Mouse (Mus musculus): ENCODE results near the gene Dcps.

Dcps gene

DNA sequence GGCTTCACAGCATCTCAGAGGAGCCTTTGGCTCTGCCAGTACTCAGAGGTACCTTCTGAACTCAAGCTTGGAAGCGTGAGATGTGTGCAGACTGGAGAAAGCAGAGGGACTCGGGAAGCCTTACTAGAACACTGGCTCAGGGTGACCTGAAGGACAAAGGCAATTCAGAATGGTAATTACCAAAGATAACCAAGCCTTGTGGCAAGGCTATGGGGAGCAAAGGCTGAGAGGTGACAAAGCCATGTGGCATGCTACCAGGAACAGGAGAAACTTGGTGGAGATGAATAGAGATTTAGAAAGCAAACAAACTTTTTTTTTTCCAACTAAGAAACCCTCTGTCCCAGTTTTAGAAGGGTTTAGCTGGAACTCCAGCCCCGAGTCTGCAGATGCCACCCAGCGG lies 65.3 kb downstream of the Dcps start:
- in situ Hi-C loops (cut with MboI, MseI), result loop anchor here (10.0 kb wide), 1 partner anchor 1614 kb away; the partner anchor contains the start of gene Chek1

DNA sequence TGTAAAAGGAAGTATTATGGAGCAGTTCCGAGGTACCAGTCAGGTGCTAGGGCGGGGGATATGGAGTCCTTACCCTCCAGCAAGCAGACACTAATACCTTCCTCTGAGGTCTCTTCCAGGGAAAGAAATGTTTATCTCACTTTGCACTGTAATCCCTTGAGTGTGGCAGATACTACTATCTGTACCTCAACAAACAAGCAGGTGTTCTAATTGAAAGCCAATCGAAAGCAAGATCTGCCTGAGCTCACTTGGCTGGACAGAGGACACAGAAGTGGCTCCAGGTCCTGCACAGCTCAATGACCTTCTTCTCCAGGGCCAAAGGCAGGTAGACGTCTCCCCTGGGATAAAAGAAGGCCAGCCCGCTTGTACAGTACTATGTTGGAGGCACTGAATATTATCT lies 65.8 kb downstream of the Dcps start:
- in situ Hi-C loops (cut with MboI, MseI), result loop anchor here (10.0 kb wide), 1 partner anchor 1615 kb away; the partner anchor contains the start of gene Chek1

- in situ Hi-C loops (cut with MboI, MseI), result no loop called here
Measured at GRCm38 (mm10) chr9:35108916-35109315, 66.9 kb downstream of the Dcps start.

DNA sequence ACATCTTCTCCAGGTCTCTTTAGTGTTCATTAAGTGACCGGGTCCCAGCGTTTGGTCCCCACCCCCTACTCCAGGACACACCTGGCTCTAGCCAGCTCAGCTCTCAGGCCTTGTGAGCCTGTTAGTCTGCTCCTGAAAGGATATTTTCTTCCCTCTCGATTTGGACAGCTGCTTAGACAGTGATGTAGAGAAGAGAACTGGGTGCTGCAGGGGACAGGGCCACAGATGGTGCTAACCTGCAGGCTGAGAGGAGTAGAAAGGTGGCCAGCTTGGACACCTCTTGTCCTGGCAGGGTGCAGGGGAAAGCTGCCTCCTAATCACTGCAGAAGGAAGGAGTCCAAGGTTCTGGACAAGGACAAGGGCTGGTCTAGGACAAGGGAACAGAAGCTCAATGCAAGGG lies 67.8 kb downstream of the Dcps start:
- in situ Hi-C loops (cut with MboI, MseI), result no loop called here

DNA sequence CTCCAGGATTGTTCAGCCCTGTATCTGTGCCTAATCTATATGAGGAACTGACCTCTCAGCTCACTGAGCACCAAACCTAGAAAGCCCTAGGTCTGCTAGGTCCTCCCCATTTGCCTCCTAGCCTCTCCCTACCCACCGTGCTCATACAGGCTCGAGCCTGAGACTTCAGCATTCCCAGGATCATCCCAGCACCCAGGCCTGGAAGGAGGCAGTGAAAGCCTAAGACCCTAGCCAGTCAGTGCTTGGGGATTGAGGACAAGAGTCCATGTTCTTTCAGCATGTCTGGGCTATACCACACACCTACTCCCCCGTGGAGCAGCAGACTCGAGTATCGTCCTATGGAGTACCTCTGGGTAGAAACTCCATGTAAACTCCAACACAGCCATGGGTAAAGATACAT lies 68.5 kb downstream of the Dcps start:
- in situ Hi-C loops (cut with MboI, MseI), result no loop called here

- in situ Hi-C loops (cut with MboI, MseI), result no loop called here
Measured at GRCm38 (mm10) chr9:35105884-35106880, 69.7 kb downstream of the Dcps start.

- in situ Hi-C loops (cut with MboI, MseI), result no loop called here
Measured at GRCm38 (mm10) chr9:35105438-35105837, 70.4 kb downstream of the Dcps start.

- in situ Hi-C loops (cut with MboI, MseI), result no loop called here
Measured at GRCm38 (mm10) chr9:35104711-35105110, 71.2 kb downstream of the Dcps start.

DNA sequence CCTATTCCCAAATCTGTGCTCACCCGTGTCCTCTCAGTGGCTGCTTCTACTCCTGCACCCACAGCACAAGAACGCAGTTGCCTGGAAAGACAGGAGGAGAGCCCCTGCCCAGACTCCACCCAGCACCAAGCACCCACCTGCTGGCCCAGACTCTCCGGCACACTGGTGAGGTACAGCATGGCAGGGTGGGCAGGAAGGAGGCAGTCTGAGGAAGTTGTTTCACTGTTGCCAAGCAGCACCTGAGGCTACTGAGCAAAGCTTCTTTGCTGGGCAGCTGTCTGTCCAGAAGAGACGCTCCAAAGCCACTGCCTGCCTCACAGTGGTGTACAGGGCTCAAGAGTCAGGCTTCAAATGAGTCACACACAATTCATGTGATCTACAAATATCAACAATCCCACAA lies 77.1 kb downstream of the Dcps start:
- in situ Hi-C loops (cut with MboI, MseI), result no loop called here

DNA sequence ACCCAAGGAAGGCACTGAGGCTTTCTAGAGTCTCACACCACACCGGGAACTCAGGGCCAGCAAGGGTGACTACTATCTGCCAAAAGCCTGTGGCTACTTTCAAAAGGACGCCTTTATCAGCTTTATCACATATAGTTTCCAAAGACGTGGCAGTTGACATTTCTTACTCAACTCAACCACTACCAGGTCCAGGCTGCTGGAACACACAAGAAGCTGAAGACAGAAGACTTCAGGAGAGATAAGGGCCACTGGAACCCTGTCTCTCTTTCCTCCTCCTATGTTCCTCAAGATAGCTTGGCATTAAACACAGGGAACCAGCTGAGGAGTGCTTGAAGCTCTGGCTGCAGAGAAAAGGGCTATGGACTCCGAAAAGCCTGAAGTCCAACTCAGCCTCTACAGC lies 78.0 kb downstream of the Dcps start:
- in situ Hi-C loops (cut with MboI, MseI), result no loop called here

DNA sequence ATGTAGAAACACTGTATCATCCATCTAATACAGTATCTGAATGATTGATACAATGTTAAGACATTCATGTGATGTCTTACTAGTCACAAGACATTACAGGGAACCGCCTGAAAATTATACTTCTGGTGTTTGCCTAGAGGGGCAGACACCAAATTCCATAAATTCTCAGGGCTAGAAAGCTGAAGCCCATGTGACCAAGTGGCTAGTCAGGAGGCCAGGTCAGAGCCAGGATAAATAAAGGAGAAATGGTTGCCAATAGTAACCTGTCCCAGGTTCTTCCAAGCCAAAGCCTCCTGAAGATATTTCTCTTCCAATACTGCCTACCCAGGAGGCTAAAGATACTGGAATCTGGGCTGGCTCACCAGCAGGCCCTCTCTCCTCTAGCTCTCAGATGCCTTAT lies 80.1 kb downstream of the Dcps start:
- in situ Hi-C loops (cut with MboI, MseI), result no loop called here

DNA sequence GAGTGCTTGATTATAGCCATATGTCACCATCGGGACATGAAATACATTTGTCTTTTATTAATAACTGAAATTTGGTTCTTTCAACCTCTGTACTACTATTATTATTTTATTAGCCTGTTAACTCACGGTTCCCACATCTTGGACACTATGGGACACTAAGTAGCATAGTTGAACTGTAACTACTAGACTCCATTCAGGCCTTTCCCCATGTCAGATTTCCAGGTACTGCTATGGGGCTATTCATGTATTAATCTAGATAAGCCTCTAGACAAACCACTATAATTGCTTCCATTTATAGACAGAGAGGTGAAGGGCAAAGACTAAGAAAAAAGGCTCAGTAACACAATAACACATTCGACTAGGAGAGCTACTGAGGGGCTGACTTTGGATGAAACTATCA lies 82.5 kb downstream of the Dcps start:
- in situ Hi-C loops (cut with MboI, MseI), result no loop called here

GRCm38 (mm10) chr9:35092904-35093303 lies 83.0 kb downstream of the Dcps start:
- in situ Hi-C loops (cut with MboI, MseI), result no loop called here

All from regulatory T cell (primary cell).